Mouse (Mus musculus): ENCODE data around the gene AC170998.1.

GRCm38 (mm10) chr17:28708989-28709388, 16.9 kb upstream of the AC170998.1 start:
- TF ChIP-seq EP300 (IDR thresholded peaks at IDR 0.05; ENCODE audit: insufficient read depth, low read depth, low read length) (no peak), CTCF (IDR thresholded peaks at IDR 0.05) (no peak)

Measured in heart, adult 2 months (tissue).